Mouse (Mus musculus) embryo, embryonic 10.5 days (tissue): ENCODE measurements at regions not wholly inside any gene's neighbourhood (a gene's known extent, or its start where the extent isn't known, plus 50 kb on each side); places are given as distances from the start of the nearest gene placed in this dataset.

Experiments used
- DNase-seq: peaks from one replicate; pipeline ENCODE4 v3.0.0-alpha.2; 2015; ENCODE audit warnings: low spot score

- DNase-seq, result no peak
Observed at GRCm38 (mm10) chr15:40388806-40389205, 254.6 kb downstream of the 9330182O14Rik start.

DNA sequence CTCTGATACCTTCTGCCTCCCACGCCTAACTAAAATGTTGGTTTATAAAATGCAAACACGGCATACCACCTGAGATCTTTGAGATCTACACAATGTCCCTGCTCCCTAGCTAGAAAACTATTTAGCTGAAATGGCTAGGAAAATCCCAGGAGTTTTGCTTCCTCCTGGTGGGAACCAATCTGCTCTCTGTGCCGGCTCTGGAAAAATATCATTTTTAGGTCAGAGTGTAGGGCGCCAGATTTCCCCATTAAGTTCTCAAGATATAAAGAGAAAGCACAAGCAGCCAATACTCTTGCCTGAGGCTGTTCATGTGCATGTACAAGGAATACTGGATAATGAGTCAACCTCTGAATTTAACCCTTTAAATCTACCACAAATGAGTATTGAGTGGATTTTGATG lies 301.0 kb downstream of the 9330182O14Rik start:
- DNase-seq, result no peak

- DNase-seq, result peak; percentile 20
Observed at GRCm38 (mm10) chr15:40436688-40437087, 302.5 kb downstream of the 9330182O14Rik start.

- DNase-seq, result no peak
Observed at GRCm38 (mm10) chr15:40439827-40440226, 305.7 kb downstream of the 9330182O14Rik start.

DNA sequence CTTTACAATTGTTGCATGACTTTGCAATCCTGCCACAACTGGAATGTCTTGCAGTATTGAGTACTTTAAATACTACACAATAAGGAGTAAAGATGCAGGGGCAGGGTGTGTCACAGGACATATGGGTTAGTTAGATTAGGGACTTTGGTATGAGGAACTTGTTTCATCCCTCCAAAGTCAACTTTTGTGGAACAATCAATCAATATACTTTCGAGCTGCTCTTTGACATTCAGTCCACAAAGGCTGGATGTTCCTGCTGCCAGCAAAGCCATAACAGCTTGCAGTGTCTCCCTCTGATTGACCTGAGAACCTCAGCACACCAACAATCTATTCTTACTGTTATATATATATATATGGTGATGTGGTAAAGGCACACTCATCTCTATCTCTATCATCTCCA lies 314.5 kb downstream of the 9330182O14Rik start:
- no peak for DNase-seq

- DNase-seq, result no peak
Observed at GRCm38 (mm10) chr15:40453235-40453634, 319.1 kb downstream of the 9330182O14Rik start.

GRCm38 (mm10) chr15:40475659-40476355 lies 341.6 kb downstream of the 9330182O14Rik start:
- no peak for DNase-seq

- no peak for DNase-seq
Observed at GRCm38 (mm10) chr15:40480386-40480785, 346.2 kb downstream of the 9330182O14Rik start.

DNA sequence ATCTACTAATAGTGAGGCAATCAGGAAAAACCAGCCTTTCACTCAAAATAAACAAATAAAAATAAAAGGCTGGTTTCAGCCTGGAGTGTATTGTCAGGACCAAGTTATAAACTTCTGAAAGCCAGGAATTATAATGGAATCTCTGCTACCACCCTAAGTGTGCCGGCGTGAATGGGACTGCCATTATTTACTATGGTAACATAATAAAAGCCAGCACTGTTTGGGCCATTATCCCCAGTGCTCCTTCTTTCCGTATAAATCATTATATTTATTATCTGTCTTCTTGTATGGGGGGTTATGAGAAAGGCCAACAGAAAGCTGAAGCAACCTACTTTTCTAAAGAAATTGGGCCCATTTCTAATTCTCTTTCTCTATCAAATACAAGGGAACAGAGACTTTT lies 347.1 kb downstream of the 9330182O14Rik start:
- DNase-seq, result peak; percentile 41

- DNase-seq, result no peak
Observed at GRCm38 (mm10) chr15:40485997-40486396, 351.8 kb downstream of the 9330182O14Rik start.

DNA sequence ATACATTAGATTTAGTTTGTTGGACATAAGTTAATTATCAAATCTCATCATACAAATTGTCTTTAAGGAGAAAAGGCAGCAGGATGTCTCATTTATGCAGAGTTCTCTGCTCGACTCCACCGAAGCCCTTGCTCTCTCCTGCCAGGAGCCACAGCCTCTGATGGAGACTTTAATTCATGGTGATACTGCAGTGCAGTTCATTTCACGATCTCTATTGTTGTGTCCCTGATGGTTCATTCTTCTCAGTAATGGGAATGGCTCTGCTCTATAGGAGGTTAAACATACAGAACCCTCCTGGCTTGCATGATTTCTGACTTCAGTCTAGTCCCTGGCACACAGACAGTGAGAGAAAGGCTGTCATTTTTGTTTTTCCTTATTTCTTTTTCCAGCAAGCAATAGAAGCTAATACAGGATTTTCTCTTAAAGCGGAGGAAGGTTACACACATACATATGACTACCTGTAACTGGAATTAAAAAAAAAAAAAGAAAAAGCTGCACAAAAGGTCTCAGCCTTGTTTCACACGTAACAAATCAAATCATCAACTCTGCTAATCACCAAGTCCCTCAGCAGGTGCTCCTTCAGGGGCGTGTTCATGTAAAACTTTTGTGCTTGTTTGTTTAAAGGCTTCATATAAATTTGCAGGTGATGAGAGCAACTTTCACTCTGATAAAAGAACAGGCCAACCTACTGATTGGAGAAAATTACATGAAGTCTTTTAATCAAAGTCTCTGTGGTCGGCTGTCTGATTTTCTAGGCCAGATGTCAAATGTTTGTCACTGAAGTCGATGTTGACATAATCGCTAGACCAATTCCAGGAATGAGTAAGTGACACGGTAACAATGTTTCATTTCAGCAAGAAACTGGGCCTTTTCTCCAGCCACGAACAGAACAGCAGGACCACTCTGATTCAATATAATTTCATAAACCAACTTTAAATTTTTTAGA lies 367.3 kb downstream of the 9330182O14Rik start:
- DNase-seq, result peak; percentile 4

- peak; percentile 3 for DNase-seq
Observed at GRCm38 (mm10) chr15:40510826-40511225, 376.7 kb downstream of the 9330182O14Rik start.

DNA sequence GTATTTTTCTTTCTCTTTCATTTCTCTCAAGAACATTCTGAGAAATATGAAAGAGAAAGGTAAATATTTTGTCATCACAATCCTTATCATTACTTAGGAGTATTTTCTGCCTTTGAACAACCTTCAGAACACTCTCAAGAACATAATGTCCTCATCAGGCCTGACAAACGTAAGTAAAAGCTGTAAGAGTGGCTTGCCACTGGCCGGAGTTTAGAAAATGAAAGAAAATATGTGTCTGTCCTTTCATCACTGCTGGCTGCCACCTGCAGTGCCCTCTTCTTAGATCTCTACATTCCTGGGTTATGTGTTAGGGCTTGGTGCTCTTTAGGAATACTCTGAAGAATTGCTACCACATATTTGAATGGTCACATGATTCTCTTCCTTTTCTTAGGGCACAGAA lies 390.2 kb downstream of the 9330182O14Rik start:
- no peak for DNase-seq

DNA sequence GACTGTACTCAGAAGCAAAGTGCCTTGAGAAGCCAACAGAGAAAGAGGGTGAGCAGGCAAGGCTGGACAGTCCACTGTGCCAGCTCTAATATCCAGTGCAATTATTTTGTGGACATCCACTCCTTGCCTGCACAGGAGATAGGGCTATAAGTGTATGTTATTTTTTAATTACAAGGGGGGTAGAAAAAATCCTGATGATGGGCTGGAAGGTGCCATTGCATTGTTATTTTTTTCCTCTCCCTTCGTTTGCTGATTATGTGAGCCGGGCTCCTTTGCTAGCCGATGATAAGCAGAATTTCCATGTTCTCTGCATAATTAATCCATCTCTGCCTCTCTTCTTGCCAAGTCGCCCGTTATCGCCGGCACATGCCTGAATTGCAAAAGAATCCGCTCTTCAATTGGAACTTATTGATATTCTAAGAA lies 399.3 kb downstream of the 9330182O14Rik start:
- no peak for DNase-seq

DNA sequence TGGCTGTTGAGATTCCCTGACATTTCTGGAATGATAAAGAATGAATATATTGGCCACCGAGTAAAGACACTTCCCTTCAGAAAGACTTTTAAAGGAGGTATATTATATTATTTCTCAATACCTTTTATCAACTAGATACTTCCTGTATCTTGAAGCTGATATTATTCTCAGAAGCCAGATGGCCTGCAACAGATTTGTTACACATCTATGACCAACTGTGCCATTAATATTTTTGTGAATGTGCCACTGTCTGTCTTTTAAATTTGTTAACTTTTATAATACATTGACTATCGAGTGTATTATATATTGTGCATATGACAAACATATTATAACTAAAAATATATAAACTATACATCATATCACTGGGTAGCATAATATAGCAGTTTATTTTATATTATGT lies 427.5 kb downstream of the 9330182O14Rik start:
- DNase-seq, result no peak

DNA sequence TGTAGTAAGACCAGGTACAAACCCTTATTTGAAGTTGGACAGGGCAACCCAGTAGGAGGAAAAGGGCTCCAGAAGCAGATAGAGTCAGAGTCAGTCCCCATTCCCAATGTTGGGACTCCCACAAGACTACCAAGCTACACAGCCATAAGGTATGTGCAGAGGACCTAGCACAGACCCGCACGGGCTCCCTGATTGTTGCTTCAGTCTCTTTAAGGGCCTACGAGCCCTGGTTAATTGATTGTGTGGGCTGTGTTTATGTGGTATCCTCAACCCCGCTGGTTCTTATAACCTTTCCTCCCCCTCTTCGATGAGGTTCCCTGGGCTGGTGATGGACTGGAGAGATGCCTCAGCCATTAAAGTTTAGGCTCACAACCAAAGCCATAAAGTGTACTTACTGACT lies 431.6 kb downstream of the 9330182O14Rik start:
- peak; percentile 15 for DNase-seq

- DNase-seq, result peak; percentile 62
Observed at GRCm38 (mm10) chr15:40566481-40566880, 432.3 kb downstream of the 9330182O14Rik start.

- DNase-seq, result no peak
Observed at GRCm38 (mm10) chr15:40568701-40569100, 434.5 kb downstream of the 9330182O14Rik start.
